Mouse (Mus musculus) cerebellum, adult 18-20 months (tissue): ENCODE results near the gene Lmf2.

ENCODE experiments used
- DNase-seq, 2 experiments: peaks; one replicate each; pipeline ENCODE4 v3.0.0; 2021

Gene Lmf2

DNA sequence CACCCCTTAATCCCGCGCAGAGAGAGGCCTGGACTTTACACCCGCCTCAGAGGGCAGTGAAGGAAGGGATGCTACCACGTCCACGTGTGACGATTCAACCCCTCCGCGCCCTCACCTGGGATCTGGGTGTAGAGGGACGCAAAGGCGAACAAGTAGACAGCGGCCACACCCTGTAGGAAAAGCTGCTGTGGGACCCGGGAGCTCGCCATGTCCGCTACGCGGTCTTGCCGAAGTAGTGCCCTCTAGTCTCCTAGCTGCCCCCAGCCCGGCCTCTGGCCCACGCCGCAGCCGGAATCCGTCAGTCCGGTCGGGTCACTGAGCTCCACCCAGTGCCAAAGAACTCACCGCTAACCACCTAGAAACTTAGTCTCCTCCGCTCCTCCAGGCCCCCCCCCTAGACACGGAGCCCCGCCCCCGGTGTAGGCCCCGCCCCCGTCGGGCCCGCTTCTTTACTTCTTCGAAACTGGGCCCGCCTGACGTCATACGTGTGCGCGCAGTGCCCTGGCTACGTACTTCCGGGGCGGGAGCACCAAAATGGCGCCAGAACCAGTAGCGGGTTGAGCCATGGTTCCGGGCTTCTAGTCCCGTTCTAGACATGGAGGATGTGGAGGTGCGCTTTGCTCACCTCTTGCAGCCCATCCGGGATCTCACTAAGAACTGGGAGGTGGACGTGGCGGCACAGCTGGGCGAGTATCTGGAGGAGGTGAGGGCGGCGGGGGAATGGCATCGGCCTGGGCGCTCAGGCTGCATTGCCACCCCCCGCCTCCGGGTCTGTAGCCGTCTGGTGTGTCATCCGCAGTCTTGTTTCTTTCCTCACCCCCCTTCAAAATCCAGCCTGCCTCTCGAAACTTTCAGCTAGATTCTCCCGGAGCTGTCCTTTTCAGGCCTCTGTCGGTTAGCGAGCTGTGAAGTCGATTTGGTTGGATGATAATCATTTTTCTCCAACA is at the start of gene Lmf2, which contains the start of gene Ncaph2:
Gene Lmf2, minus strand, starts transcription at position 419 of the 947 bp plus-strand sequence.
Gene Ncaph2, plus strand, starts transcription at position 479 of the 947 bp plus-strand sequence.
- peak; percentile 94 to 96 for DNase-seq

DNA sequence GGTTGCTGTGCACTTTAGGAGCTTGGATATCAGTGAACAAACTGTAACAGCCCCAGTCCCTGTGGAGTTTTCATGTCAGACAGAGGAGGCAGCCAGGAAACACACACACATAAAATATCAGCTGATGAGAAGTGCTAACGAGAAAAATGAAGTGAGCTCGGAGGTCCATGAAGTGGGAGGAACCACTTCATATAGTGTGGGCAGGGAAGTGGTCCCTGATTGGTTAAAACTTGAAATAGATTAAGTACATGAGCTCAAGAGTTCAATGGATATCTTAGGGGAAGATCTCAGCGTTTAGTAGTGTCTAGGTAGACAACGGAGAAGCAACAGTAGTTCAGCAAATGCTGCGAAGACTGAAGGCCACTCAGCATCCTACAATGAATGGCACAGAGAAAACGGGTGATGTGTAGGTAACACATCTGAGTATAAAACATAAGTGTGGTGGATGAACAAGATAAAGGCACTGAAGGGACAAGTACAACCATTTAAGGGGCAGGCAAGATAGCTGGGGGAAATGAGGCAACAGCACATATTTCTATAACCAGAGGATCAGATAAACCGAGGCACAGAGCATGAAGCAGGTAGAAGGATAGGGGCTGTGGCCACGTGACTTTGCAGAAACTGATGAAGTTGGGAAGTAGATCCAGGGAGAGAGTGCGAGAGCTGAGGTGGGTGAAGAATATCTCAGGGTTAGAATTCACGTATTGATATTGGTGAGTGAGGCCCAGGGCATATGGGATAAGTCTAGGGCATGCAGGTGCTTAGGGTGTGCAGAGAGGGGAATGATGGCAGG is 49.6 kb upstream of the Lmf2 start:
- no peak for DNase-seq

DNA sequence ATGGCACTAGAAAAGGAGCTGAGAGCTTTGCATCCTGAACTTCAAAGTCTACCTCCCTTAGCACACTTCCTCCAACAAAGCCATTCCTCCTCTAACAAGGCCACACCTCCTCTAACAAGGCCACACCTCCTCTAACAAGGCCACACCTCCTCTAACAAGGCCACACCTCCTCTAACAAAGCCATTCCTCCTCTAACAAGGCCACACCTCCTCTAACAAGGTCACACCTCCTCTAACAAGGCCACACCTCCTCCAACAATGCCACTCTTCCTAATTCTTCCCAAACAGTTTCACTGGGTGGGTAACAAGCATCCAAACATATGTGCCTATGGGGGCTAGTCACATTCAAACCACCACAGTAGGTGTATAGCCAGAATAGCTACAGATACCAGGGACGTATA is 47.0 kb upstream of the Lmf2 start:
- no peak for DNase-seq

DNA sequence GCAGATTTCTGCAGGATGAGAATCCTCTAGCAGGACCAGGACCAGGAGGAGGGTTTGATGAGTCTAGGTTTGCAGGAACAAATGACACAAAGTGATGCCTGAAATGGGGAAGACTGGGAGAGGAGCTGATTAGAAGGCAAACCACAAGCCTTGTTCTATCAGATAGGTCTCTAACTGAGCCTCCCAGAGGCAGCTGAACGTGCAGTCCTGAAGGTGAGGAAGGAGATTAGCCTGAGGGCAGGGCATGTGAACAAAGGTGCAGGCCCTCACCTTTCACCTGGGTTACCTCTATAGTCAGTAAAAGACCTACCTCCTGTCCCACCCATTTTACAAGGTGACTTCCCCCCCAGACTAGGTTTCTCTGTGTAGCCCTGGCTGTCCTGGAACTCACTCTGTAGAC is 44.3 kb upstream of the Lmf2 start:
- no peak for DNase-seq

DNA sequence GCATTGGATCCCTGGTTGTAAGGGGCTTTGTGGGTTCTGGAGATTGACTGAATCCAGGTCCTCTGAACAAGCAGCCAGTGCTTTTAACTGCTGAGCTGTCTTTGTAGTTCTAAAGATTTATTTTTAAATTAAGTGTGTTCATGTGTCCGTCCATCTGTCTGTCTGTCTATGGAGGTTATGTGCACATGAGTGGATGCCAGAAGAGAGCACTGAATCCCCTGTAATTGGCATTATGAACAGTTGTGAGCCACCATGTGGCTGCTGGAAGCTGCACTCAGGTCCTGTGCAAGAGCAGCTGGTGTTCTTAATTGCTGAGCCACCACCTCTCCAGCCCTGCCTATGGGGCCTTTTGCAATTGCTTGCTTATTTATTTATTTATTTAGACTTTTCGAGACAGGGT is 42.7 kb upstream of the Lmf2 start:
- DNase-seq: peak in 1 of 2 experiments; percentile 10

DNA sequence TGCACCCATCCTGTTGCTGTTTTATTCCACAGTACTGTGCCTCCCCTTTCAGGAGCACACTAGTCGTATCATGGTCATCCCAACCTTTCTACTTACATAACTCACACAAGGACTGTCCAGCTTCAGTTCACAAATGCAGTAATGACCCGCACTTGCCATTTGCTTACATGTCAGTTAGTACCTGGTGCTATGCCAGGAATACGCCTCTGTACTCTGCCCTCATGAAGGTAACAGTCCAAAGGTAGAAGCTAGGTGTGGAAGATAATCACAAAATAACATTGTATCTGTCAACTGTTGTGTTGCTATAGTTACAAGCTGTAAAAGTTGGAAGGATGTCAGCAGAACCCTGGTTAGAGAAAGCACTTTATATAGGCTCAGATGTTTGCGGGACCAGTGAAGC is 41.4 kb upstream of the Lmf2 start:
- DNase-seq: no peak

DNA sequence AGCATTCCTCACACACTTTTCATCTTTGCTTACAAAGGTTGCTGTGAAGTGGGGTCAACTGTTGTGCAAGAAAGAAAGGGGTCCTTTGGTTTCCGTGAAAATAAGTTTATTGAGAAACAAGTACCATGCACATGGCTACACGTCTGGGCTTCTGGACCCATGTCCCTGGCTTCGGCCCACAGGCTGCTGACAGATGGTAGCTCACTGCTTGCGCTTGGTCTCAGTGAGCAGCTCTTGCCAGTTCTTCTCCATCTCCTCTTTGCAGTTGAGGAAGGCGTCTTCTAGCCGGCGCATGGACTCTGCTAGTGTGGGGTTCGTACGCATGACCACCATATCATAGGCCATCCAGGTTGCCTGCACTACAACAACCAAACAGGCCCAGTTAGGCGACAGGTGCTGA is 34.6 kb upstream of the Lmf2 start:
- DNase-seq: peak; percentile 55 to 65

DNA sequence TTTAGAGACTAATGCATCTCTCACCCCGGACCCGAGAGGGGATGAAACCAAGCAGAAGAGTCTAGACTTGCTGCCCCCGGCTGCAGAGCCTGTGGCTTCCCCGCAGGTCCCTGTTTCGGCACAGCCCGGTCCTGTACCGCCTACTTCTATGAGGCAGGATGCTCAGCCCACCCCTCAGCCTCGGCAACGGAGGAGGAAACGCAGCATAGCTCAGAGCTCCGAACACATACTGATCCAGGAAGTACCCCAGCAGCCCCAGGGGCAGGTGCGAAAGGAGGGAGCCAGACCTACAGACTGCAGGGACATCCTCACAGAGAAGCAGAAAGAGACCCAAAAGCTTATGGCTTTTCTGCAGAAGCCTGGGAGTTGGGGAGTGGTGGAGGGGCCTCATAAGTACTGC is 31.7 kb upstream of the Lmf2 start:
- no peak for DNase-seq

DNA sequence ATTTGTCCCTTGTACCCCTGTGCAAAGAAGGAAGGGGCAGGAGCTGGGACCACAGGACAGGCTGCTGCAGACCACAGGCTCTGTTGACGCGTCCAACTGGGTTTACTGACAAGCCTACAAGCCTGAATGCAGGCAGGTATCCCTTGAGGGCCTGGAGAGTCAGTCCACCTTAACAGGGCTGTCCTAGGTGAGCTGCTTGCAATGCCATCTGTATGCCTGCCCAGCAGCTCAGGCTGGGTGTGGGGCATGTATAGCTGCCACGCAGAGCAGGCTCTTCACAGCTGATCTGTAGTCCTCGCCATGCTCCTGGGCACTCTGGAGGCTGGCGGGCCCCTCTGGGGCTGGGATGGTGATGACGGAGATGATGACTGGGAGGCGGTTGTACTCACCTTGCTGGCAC is 29.2 kb upstream of the Lmf2 start, which contains the start of gene Klhdc7b:
Gene Klhdc7b, plus strand, starts transcription at position 301 of the 400 bp plus-strand sequence.
- DNase-seq: no peak

DNA sequence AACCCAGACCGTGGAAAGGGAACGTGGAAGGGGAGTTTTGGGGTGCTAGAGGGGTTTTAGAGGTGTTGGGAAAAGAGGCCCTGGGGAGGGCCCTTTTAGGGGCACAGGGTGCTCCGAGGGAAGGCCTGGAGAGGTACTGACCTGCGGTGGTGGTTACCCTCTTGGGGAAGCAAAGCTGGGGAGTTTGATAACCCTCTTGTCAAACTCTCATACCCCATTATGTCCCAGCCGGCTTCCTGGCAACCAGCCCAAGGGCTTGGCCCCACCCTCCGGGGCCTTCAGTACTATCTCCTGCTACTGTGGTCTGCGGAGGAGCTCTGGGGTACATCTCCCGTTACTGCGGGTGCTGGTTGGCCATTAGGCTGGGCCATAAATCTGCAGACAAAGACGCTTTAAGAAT is 24.0 kb upstream of the Lmf2 start:
- DNase-seq: peak; percentile 61 to 69

DNA sequence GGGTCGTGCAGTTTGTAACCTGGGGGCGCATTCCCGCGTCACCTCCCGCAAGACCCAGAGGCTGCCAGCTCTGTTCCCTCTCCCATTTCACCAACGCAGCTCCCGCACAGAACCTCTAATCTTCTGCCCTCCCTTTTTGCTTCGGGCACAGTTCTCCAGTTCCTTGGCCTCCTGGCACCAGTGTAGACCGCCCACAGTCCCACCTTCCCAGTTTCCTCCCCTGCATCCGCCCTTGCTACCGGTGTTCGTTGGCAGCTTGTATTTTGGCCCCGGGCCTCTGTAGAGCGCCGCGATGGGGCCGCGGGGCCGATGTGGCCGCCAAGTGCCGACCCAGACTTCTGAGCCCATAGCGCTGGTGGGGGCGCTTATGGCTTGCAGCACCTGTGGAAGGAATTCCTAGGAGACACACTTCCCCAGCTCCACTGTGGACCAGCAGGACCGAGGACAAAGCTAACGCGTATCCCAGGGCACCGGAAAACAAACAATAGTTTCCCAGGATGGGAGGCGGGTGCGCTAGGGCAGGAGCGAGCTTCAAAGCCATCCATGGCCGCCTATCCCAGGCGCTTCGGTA is 23.5 kb upstream of the Lmf2 start, which contains the start of gene Odf3b:
Gene Odf3b, minus strand, starts transcription at position 452 of the 571 bp plus-strand sequence.
- DNase-seq: peak; percentile 86 to 89

DNA sequence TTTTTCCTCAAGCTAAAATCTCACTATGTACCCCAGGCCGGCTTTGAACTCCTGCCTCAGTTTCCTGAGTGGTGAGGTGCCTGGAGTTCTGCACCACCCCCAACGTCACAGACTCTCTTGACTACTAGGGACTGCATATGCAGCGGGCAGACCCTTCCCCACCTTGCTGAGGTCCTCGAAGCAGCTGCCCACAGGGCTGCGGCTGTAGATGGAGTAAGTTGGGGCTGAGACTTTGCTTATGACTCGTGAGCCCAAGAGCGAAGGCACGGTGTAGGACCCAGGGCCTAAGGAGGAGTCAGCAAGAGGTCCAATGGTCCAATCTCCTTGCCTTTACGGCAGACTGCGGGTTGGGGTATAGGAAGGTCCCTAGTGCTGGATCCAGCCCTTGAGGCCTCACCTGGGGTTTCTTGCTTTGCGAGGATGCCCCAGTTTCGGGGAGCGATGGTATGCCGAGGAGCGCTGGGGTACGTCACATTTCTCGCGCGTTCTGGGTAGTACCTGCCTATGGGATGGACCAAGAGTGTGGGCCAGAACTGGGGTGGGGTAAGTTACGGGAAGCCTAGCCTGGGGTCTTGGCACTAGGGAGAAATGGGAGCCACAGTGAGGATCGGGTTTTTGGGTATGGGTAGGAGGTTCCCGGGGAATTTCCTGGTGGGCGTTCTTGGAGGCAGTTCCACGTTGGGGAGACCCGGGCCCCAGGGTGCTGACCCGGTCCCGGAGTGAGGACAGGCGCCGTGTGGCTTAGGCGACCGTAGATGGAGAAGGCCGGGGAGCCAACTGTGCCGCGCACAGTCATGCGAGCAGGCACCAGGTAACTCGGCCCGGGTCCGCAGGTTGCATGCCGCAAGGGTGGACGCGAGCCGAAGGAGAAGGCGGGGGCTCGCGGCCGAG is 22.7 kb upstream of the Lmf2 start:
- peak in 1 of 2 experiments; percentile 57 for DNase-seq

DNA sequence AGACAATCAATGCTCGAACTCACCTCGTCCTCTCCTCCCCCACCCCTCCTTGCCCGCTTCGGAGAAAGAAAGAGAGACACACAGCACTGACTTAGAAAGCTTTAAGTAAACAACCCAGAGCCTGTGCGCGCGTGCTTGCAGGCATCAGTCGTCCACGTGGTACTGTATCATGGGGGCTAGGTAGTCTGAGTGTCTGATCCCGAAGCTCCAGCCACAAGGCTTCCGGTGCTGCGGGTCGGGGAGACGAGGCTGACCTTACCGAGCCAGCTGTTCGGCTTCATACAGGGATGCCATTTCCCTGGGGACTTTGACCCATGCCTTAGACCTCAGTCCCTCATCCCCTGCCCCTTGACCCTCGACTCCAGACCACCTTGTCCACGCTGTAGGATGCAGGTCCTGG is 21.9 kb upstream of the Lmf2 start:
- DNase-seq: peak in 1 of 2 experiments; percentile 39

DNA sequence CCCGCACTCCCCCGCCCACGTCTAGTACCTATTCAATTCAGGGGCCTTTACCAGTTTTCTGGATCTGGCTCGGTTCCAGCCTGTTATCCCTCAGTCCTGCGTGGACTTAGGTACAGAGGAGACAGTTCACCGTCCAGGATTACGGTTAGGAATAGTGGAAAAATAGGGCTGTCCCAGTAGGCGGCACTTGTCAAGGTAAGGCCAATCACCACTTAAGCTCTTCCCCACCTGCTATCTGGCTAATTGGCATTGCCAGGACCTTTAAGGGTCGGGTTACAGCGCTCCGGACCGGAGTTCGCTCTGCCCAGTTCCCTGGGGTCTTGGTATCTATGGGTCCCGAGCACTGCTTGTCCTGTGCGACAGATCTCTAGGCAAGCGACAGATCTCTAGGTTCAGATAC is 21.5 kb upstream of the Lmf2 start, which contains the start of gene Tymp:
Gene Tymp, minus strand, starts transcription at position 83 of the 400 bp plus-strand sequence.
- peak in 1 of 2 experiments; percentile 31 for DNase-seq

DNA sequence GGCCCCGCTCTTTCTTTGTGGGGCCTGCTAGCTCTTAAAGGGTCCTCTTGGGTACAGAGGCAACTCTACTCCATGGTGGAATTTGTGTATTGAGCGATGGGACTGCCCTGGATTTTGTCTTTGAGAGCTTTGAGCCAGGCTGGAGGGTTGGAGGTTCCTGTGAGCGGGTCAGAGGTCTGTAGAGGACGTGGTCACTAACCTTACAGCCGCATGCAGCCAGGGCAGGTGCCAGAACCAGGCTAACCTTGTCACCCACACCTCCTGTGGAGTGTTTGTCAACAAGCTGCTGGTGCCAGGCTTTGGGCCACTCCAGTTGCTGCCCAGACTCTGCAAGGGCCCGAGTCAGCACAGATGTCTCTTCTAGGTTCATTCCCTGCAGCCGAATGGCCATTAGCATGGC is 20.6 kb upstream of the Lmf2 start:
- peak in 1 of 2 experiments; percentile 22 for DNase-seq

DNA sequence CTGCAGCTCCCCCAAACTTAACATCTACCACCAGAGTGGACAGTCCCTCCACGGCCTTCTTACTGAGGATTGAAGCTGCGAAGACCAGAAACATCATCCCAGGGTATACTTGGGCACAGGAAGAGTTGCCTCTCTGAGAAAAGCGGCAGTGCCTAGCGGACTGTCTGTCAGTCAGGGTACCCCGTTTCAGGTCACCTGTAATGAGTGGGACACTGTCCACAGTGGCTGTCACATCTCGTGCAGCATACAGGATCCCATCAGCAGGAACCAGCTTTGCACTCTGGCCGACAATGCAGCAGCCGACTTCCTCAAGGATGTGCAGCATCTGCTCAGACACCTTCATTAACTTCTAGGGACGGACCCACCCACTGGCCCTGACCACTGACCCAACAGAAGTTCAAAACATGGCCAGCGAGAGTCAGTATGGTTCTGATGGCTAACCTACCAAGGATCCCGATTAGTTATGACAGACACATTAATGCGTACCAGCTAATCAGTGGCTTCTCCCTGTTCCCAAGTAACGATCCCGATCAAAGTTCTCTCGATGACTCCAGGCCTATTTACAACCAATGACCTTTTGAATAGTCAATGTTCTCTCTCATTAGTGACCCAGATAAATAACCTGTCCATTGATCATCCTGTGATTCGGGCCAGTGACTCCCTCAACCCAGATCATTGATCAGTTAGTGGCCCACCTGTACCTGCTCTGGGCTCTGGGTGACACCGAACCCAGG is 19.5 kb upstream of the Lmf2 start:
- peak in 1 of 2 experiments; percentile 22 for DNase-seq

DNA sequence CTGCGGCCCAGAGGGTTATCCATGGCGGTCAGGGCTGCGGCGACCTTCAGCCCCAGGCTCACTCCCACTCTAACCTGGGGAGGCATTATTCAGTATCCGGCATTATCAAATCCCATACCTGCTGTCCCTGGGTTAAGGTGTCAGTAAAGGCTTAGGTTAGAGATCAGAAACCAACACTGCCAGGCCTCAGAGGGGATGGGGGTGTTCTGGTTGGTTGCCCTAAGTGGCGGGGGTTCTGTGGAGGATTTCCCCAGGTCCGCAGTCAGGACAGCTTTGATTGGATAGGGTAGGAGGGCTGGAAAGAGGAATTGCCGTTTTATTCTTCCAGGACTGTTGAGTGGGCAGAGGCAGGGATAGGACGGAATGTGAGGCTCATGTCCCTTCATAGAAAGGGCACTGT is 18.9 kb upstream of the Lmf2 start:
- DNase-seq: no peak

DNA sequence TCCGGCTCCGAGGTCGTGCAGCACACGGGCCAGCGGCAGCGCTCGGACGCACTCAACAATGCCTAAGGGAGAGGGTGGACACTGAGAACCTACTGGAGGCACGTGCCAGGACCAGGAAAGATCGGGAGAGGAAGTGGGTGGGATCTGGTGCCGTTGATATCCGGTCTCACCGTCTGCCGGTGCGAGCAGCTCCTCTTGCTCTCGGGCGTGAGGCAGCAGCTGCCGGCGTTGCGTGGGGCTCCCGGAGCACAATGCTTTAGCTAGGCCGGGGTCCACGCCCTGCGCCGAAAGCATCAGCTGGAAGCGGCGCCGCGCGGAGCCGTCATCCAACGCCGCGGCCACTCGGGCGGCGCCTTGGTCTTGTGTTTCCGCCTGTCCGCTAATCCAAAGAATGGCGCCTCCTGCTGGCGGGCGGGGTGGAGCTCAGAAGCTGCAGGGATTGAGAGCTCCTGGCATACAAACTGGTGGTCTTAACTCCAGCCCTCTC is 18.3 kb upstream of the Lmf2 start, which contains the start of gene Sco2:
Gene Sco2, minus strand, starts transcription at position 85 of the 487 bp plus-strand sequence.
- peak; percentile 93 to 97 for DNase-seq

DNA sequence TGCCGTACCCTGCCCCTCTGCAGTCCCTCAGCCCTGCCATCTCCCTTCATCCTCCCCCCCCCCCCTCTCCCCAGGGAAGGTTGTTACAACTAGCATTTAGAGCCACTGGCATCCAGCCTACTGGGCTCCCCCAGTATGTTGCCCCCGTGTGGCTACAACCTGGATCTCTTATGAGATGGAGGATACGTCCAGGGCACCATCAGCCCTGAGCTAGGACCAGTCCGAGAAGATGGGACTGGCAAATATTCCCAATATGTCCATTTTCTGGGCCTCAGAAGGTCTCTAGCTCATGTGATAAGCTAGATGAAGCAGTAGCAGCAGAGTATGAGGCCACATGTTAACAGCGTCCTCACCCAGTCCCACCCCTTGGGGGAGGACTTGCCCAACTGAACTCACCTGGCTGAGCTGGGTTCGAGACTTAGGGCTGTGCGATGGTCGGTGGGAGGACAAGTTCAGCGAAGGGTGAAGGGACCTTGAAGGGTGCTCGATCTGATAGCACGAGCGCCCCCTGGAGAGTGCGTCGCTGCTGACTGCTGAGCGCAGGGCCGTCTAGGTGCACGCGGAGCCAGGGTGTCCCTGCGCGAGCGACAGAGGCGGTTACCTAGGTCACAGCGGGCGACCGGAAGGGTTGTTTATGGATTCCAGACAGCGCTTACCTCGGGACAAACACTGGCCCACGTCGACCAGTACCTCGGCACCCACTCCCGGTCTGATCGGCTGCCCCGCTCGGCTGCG is 17.7 kb upstream of the Lmf2 start:
- peak; percentile 81 to 87 for DNase-seq

DNA sequence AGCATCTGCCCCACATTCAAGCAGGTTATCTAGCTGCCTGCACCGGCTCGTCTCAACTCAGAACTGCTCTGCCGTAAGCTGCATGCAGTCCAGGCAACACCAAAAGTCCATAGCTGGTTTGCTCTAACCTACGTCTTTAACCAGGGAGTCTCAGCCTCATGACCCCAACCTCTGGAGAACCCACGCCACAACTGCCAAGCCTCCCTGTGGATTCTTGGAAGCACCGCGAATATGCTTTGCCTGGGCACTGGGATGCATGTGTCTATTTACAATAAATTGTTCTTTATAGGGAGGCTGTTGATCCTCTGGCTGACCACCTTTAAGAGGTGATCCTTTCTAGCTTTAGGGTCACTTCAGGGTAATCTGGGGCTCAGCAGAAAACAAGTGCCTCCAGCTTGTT is 17.1 kb upstream of the Lmf2 start:
- peak in 1 of 2 experiments; percentile 24 for DNase-seq
